Mouse (Mus musculus) small intestine, adult 2 months (tissue): Measurements from ENCODE around the gene Aldh3b3.

ENCODE experiments used
- CTCF ChIP-seq: fragments of 200-500 bp; IDR thresholded peaks from 2 replicates; pipeline ENCODE4 v1.5.1; 2012; ENCODE audit warnings: low read depth, mild to moderate bottlenecking, control low read depth, inconsistent platforms, low read length, moderate library complexity, mixed read lengths; ENCODE audit not compliant: insufficient replicate concordance, insufficient read length; ENCODE audit errors: extremely low read depth
- POLR2A ChIP-seq: fragments of 200-500 bp; IDR thresholded peaks from 2 replicates; pipeline ENCODE4 v1.6.1; 2012; ENCODE audit warnings: low read depth, mild to moderate bottlenecking, control low read depth, inconsistent platforms, low read length, moderate library complexity

GRCm38 (mm10) chr19:3964030-3964429 lies 5.6 kb downstream of the Aldh3b3 start:
- TF ChIP-seq CTCF: no peak
- TF ChIP-seq POLR2A: no peak
